Mouse (Mus musculus) kidney, postnatal 10 days (tissue): Measurements from ENCODE around the gene Vmn1r217.
"Not testable (repeated sequence)": the region's sequence is repeated elsewhere in the genome, so short reads cannot be mapped to it uniquely, and the experiment has no call there.

ENCODE experiments used
- DNase-seq: peaks from one replicate; pipeline ENCODE4 v3.0.0; 2021; ENCODE audit warnings: mixed read lengths

Vmn1r217 gene

GRCm38 (mm10) chr13:23118126-23118525 lies at the start of gene Vmn1r217:
Gene Vmn1r217, minus strand, starts transcription at chr13:23118226.
- not testable (repeated sequence) for DNase-seq

GRCm38 (mm10) chr13:23166471-23166870 lies 48.4 kb upstream of the Vmn1r217 start:
- DNase-seq, result not testable (repeated sequence)

- DNase-seq, result no peak
Observed at GRCm38 (mm10) chr13:23159012-23159411, 41.0 kb upstream of the Vmn1r217 start, which contains the start of gene Vmn1r219. Gene Vmn1r219, plus strand, starts transcription at chr13:23159312.

- DNase-seq, result peak; percentile 50
Observed at GRCm38 (mm10) chr13:23157848-23158247, 39.8 kb upstream of the Vmn1r217 start.

- DNase-seq, result no peak
Observed at GRCm38 (mm10) chr13:23138880-23139279, 20.9 kb upstream of the Vmn1r217 start.

- DNase-seq, result no peak
Observed at GRCm38 (mm10) chr13:23133501-23133900, 15.5 kb upstream of the Vmn1r217 start.

- DNase-seq, result no peak
Observed at GRCm38 (mm10) chr13:23133099-23133498, 15.1 kb upstream of the Vmn1r217 start, which contains the start of gene Vmn1r218. Gene Vmn1r218, plus strand, starts transcription at chr13:23133155.

- no peak for DNase-seq
Observed at GRCm38 (mm10) chr13:23120611-23121010, 2.6 kb upstream of the Vmn1r217 start.

GRCm38 (mm10) chr13:23094386-23094785 lies 23.6 kb downstream of the Vmn1r217 start:
- no peak for DNase-seq

- DNase-seq, result no peak
Observed at GRCm38 (mm10) chr13:23069312-23069711, 48.7 kb downstream of the Vmn1r217 start.

GRCm38 (mm10) chr13:23067725-23068124 lies 50.3 kb downstream of the Vmn1r217 start, which contains the start of gene Vmn1r215:
Gene Vmn1r215, plus strand, starts transcription at chr13:23068025.
- no peak for DNase-seq

- no peak for DNase-seq
Observed at GRCm38 (mm10) chr13:23057778-23058177, 60.2 kb downstream of the Vmn1r217 start.
